Mouse (Mus musculus): ENCODE measurements around the gene Scarb2. TPM values are rescaled to one million over a fixed set of nuclear protein-coding genes. Genes with fewer than 3 reads are reported as not detected.

The Scarb2 gene
- polyA plus RNA-seq, 1 experiment from 2014 or later: 12.4 TPM

GRCm38 (mm10) chr5:92489503-92489902 lies 17.1 kb downstream of the Scarb2 start:
- Histone ChIP-seq H3K4me3 (replicated peaks) (no peak overlapping the region), H3K4me1 (replicated peaks) (peaks cover 22% of the 10 kb centered on the region), H3K27ac (no peak overlapping the region), H3K4me2 (replicated peaks) (no peak overlapping the region), H3K27me3 (replicated peaks) (no peaks in the 10 kb centered on the region), H3K9me3 (no peaks in the 10 kb centered on the region), H3K36me3 (0 out of 2 replicates have a peak, but pooled peaks cover 5% of the 10 kb centered on the region), H3K9ac (no peak overlapping the region)
- 0 out of 2 replicates have a peak, but pooled peaks have one; percentile 41 for ATAC-seq
- 33% methylated on average over 4 of the region's 4 CpGs for WGBS

GRCm38 (mm10) chr5:92488961-92489360 lies 17.7 kb downstream of the Scarb2 start:
- 0 out of 2 replicates have a peak, but pooled peaks have one; percentile 42 for ATAC-seq
- 52% methylated on average over 7 of the region's 7 CpGs for WGBS
- peaks cover 22% of the 10 kb centered on the region for H3K4me1 ChIP-seq (replicated peaks)
- no peak overlapping the region for H3K4me3 ChIP-seq (replicated peaks)
- H3K4me2 ChIP-seq (replicated peaks): no peak overlapping the region
- H3K9ac ChIP-seq: no peak overlapping the region
- 0 out of 2 replicates have a peak overlapping the region, but pooled peaks have one; percentile 18 for H3K27ac ChIP-seq
- H3K36me3 ChIP-seq: peaks cover 11% of the 10 kb centered on the region
- no peaks in the 10 kb centered on the region for H3K27me3 ChIP-seq (replicated peaks)
- no peaks in the 10 kb centered on the region for H3K9me3 ChIP-seq

GRCm38 (mm10) chr5:92488408-92488807 lies 18.2 kb downstream of the Scarb2 start:
- peaks cover 14% of the 10 kb centered on the region for H3K36me3 ChIP-seq
- no peaks in the 10 kb centered on the region for H3K9me3 ChIP-seq
- no peaks in the 10 kb centered on the region for H3K27me3 ChIP-seq (replicated peaks)
- H3K9ac ChIP-seq: no peak overlapping the region
- no peak overlapping the region for H3K4me2 ChIP-seq (replicated peaks)
- 0 out of 2 replicates have a peak overlapping the region, but pooled peaks have one; percentile 27 for H3K27ac ChIP-seq
- H3K4me1 ChIP-seq (replicated peaks): peaks cover 22% of the 10 kb centered on the region
- peak; percentile 70 for ATAC-seq
- no peak overlapping the region for H3K4me3 ChIP-seq (replicated peaks)
- 57% methylated on average over 3 of the region's 3 CpGs for WGBS

- 95% methylated on average over 3 of the region's 3 CpGs for WGBS
- ATAC-seq: no peak
- peaks cover 23% of the 10 kb centered on the region for H3K36me3 ChIP-seq
Measured at GRCm38 (mm10) chr5:92486758-92487157, 19.9 kb downstream of the Scarb2 start.

GRCm38 (mm10) chr5:92484880-92485279 lies 21.8 kb downstream of the Scarb2 start:
- Histone ChIP-seq H3K27ac (no peak overlapping the region), H3K27me3 (replicated peaks) (no peaks in the 10 kb centered on the region), H3K9ac (no peak overlapping the region), H3K4me1 (replicated peaks) (peaks cover 17% of the 10 kb centered on the region), H3K4me2 (replicated peaks) (no peak overlapping the region), H3K9me3 (no peaks in the 10 kb centered on the region), H3K4me3 (replicated peaks) (no peak overlapping the region), H3K36me3 (peaks cover 23% of the 10 kb centered on the region)
- WGBS: 58% methylated on average over 7 of the region's 7 CpGs
- no peak for ATAC-seq

More at GRCm38 (mm10) chr5:92486758-92487157, 19.9 kb downstream of the Scarb2 start:
- Histone ChIP-seq H3K4me3 (replicated peaks) (no peak overlapping the region), H3K27ac (no peak overlapping the region), H3K9ac (no peak overlapping the region), H3K4me2 (replicated peaks) (no peak overlapping the region), H3K27me3 (replicated peaks) (no peaks in the 10 kb centered on the region), H3K4me1 (replicated peaks) (peaks cover 22% of the 10 kb centered on the region), H3K9me3 (no peaks in the 10 kb centered on the region)

GRCm38 (mm10) chr5:92472863-92473262 lies 33.8 kb downstream of the Scarb2 start:
- no peak overlapping the region for H3K27ac ChIP-seq
- 67% methylated on average over 5 of the region's 5 CpGs for WGBS
- no peak overlapping the region for H3K4me2 ChIP-seq (replicated peaks)
- no peaks in the 10 kb centered on the region for H3K36me3 ChIP-seq
- H3K27me3 ChIP-seq (replicated peaks): no peaks in the 10 kb centered on the region
- no peak for ATAC-seq
- no peaks in the 10 kb centered on the region for H3K9me3 ChIP-seq
- no peak overlapping the region for H3K4me3 ChIP-seq (replicated peaks)
- no peak overlapping the region for H3K9ac ChIP-seq
- 0 out of 2 replicates have a peak, but pooled peaks cover 4% of the 10 kb centered on the region for H3K4me1 ChIP-seq (replicated peaks)

GRCm38 (mm10) chr5:92471531-92471930 lies 35.1 kb downstream of the Scarb2 start:
- no peaks in the 10 kb centered on the region for H3K9me3 ChIP-seq
- no peak overlapping the region for H3K27ac ChIP-seq
- 0 out of 2 replicates have a peak, but pooled peaks cover 4% of the 10 kb centered on the region for H3K4me1 ChIP-seq (replicated peaks)
- no peak overlapping the region for H3K4me2 ChIP-seq (replicated peaks)
- WGBS: 88% methylated on average over 4 of the region's 4 CpGs
- H3K9ac ChIP-seq: no peak overlapping the region
- no peaks in the 10 kb centered on the region for H3K27me3 ChIP-seq (replicated peaks)
- ATAC-seq: no peak
- no peaks in the 10 kb centered on the region for H3K36me3 ChIP-seq
- no peak overlapping the region for H3K4me3 ChIP-seq (replicated peaks)

- H3K9ac ChIP-seq: no peak overlapping the region
- no peak for ATAC-seq
- no peak overlapping the region for H3K4me3 ChIP-seq (replicated peaks)
- WGBS: 88% methylated on average over 18 of the region's 18 CpGs
- H3K27ac ChIP-seq: no peak overlapping the region
- no peaks in the 10 kb centered on the region for H3K27me3 ChIP-seq (replicated peaks)
- H3K4me2 ChIP-seq (replicated peaks): no peak overlapping the region
- H3K9me3 ChIP-seq: no peaks in the 10 kb centered on the region
- H3K36me3 ChIP-seq: no peaks in the 10 kb centered on the region
- 0 out of 2 replicates have a peak, but pooled peaks cover 4% of the 10 kb centered on the region for H3K4me1 ChIP-seq (replicated peaks)
Measured at GRCm38 (mm10) chr5:92469201-92470130, 37.2 kb downstream of the Scarb2 start.

GRCm38 (mm10) chr5:92468234-92468633 lies 38.4 kb downstream of the Scarb2 start:
- no peak overlapping the region for H3K4me2 ChIP-seq (replicated peaks)
- WGBS: 87% methylated on average over 6 of the region's 6 CpGs
- H3K27me3 ChIP-seq (replicated peaks): no peaks in the 10 kb centered on the region
- no peak for ATAC-seq
- no peak overlapping the region for H3K4me3 ChIP-seq (replicated peaks)
- no peak overlapping the region for H3K27ac ChIP-seq
- H3K9ac ChIP-seq: no peak overlapping the region
- no peaks in the 10 kb centered on the region for H3K36me3 ChIP-seq
- no peaks in the 10 kb centered on the region for H3K9me3 ChIP-seq
- 0 out of 2 replicates have a peak, but pooled peaks cover 4% of the 10 kb centered on the region for H3K4me1 ChIP-seq (replicated peaks)

- Histone ChIP-seq H3K4me3 (replicated peaks) (no peak overlapping the region), H3K4me1 (replicated peaks) (0 out of 2 replicates have a peak, but pooled peaks cover 4% of the 10 kb centered on the region), H3K27ac (no peak overlapping the region), H3K27me3 (replicated peaks) (no peaks in the 10 kb centered on the region), H3K4me2 (replicated peaks) (no peak overlapping the region), H3K9me3 (no peaks in the 10 kb centered on the region), H3K9ac (no peak overlapping the region), H3K36me3 (no peaks in the 10 kb centered on the region)
- 56% methylated on average over 8 of the region's 8 CpGs for WGBS
- ATAC-seq: no peak
Measured at GRCm38 (mm10) chr5:92467102-92467766, 39.4 kb downstream of the Scarb2 start.

GRCm38 (mm10) chr5:92465511-92465910 lies 41.1 kb downstream of the Scarb2 start:
- 87% methylated on average over 5 of the region's 5 CpGs for WGBS
- H3K9me3 ChIP-seq: no peaks in the 10 kb centered on the region

GRCm38 (mm10) chr5:92461321-92461720 lies 45.3 kb downstream of the Scarb2 start:
- Histone ChIP-seq H3K36me3 (no peaks in the 10 kb centered on the region), H3K27me3 (replicated peaks) (no peaks in the 10 kb centered on the region), H3K27ac (no peak overlapping the region), H3K4me2 (replicated peaks) (no peak overlapping the region), H3K9me3 (no peaks in the 10 kb centered on the region), H3K4me1 (replicated peaks) (no peaks in the 10 kb centered on the region), H3K4me3 (replicated peaks) (no peak overlapping the region), H3K9ac (no peak overlapping the region)
- 29% methylated on average over 5 of the region's 5 CpGs for WGBS
- no peak for ATAC-seq

More at GRCm38 (mm10) chr5:92465511-92465910, 41.1 kb downstream of the Scarb2 start:
- no peak overlapping the region for H3K27ac ChIP-seq
- H3K4me2 ChIP-seq (replicated peaks): no peak overlapping the region
- no peak overlapping the region for H3K9ac ChIP-seq
- 0 out of 2 replicates have a peak, but pooled peaks cover 4% of the 10 kb centered on the region for H3K4me1 ChIP-seq (replicated peaks)
- H3K36me3 ChIP-seq: no peaks in the 10 kb centered on the region
- no peaks in the 10 kb centered on the region for H3K27me3 ChIP-seq (replicated peaks)
- no peak overlapping the region for H3K4me3 ChIP-seq (replicated peaks)
- no peak for ATAC-seq
